Mouse (Mus musculus) thymus, adult 18-20 months (tissue): Measurements from ENCODE around the gene Ksr2.

Experiments used
- DNase-seq, 2 experiments: peaks; one replicate each; pipeline ENCODE4 v3.0.0; 2022; ENCODE audit warnings: mixed read lengths in 2 of 2

The Ksr2 gene

GRCm38 (mm10) chr5:117628351-117628750 is 214.6 kb downstream of the Ksr2 start:
- no peak for DNase-seq

DNA sequence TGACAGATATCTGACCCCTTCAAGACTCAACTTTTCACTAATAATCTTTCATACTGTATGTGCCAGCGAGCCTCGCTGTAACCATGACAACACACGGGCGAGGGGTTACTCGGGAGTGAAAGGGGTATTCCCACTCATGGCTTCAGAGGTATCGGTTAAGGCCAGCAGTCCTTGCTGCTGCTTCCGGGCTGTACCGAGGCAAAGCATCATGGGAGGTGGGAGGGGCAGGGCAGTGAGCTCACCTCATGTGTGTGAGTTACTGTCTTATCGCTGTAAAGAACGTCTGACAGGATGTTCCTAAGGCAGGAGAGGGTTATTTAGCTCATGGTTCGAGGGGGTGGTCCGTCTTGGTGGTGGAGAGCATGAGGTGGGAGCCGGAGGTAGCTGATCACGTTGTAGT is 215.8 kb downstream of the Ksr2 start:
- no peak for DNase-seq

DNA sequence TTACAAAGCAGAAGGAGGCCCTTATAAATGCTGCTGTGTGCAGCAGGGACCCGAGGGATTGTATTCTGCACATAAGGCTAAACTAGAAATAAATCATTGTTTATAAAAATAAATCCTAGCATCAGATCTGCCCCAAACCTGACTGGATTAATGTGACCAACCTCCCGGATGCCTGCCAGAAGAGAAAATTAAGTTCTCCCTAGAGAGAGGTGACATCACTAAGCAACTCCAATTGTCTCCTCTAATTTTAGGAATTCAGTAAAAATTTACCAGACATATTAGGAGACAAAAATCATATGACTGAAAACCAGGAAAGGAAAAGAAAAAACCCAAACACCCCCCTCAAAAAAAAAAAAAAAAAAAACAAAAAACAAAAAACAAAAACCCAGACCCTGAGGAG is 221.4 kb downstream of the Ksr2 start:
- DNase-seq = no peak

DNA sequence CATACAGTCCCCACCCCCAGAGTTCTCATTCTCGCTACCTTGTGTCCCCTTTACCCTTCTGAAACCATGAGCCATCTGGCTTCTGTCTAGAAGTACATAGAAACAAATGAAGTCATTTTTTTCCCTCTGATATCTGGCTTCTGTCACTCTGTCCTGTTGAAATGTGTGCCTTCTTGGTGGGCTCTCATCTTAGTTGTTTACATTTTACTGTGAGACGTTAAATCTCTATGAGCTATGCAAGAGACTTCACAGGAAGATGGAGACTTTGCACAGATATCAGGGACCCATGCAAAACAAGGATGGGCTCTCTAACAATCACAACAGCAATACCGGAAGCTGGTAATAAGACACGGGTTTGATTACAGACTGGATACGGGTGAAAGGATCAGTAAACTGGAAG is 222.0 kb downstream of the Ksr2 start:
- DNase-seq = no peak

- DNase-seq = no peak
These were observed 227.8 kb downstream of the Ksr2 start for GRCm38 (mm10) chr5:117641585-117641984.

DNA sequence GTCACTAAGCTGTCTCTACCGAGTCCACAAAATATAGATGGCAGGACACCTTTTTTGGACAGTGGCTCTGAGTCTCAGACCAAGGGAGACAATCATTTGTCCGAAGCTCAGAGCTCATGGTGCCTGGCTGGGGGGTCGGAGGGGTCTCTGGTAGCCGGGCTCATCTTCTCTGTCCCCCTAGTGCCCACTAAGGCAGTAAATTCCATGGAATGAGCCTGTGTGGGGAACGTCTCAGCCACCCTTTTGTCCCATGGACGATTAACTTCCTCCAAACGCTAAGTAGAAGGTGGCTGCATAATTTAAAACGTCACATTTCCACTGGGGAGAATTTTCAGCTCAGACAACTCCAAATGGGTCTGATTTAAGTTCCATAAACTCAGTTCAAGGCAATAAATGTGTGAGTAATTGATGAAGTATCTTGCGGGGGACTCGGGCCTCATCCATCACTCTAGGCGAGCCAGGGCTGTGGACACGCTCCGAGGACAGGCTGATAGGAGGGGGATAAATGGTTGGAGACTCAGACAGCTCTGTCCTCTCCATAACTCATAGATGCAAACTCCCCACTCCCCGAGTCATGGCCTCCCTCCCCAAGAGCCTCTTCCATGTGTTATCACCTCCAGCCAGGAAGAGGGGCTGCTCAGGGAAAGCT is 237.6 kb downstream of the Ksr2 start:
- no peak for DNase-seq

DNA sequence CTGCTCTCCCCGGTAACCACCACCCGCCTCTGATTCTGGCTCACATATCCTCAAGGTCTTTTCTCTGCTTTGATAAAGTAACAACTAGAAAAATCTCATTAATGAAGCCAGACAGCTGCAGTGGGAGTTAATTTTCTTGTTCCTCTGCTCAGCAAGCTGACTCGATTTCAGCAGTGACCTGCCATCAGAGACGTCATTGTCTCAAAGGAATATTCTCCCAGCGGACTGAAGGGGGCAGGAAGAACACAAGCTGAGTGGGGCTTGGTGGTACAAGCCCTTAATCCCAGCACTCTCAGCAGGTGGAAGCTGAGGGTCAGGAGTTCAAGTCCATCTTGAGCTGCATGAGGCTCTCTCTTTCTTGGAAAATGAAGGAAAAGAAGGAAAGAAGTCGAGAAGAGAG is 244.8 kb downstream of the Ksr2 start:
- no peak for DNase-seq

- no peak for DNase-seq
These were observed 245.8 kb downstream of the Ksr2 start for GRCm38 (mm10) chr5:117659596-117659995.

DNA sequence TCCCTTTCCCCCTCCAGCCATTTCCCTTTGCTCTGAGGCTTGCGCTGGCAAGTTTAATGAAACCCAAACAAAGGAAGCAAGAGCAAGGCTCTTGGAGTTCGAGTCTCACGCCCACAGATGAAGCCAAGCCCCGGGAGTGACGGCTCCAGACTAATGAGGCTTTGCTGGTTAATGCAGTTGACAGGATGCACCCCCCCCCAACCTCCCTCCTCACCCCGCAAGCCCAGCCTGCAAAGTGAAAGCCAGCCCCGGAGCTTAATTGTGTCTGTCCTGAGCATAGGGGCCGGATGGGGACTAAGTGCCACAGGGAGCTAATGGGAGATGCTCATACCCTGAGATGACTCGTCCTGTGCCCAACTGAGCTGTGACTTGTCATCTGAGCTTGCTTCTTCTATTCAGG is 251.4 kb downstream of the Ksr2 start:
- DNase-seq = no peak

GRCm38 (mm10) chr5:117667314-117667713 is 253.5 kb downstream of the Ksr2 start:
- DNase-seq = no peak

- DNase-seq = no peak
These were observed 255.5 kb downstream of the Ksr2 start for GRCm38 (mm10) chr5:117669265-117669664.

DNA sequence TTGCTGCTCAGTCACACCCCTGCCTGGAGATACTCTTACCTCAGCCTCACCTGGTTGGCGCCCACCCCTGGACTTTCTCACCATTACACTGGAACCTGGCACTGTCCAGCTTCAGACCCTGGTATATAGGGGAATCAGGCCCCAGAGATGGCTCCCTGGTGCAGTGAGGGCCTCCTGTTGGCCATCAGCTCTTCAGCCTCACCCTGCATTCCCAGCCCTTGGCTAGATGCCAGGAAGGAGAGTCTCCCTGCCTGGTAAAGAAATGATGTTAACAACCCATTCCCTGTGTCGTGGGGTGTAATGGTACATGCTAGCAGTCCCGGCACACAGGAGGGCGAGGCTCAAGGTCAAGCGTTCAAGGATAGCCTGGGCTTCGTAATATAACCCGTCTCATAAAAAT is 256.0 kb downstream of the Ksr2 start:
- DNase-seq = no peak

GRCm38 (mm10) chr5:117671362-117671761 is 257.6 kb downstream of the Ksr2 start:
- no peak for DNase-seq

GRCm38 (mm10) chr5:117675840-117676239 is 262.0 kb downstream of the Ksr2 start:
- DNase-seq = no peak

DNA sequence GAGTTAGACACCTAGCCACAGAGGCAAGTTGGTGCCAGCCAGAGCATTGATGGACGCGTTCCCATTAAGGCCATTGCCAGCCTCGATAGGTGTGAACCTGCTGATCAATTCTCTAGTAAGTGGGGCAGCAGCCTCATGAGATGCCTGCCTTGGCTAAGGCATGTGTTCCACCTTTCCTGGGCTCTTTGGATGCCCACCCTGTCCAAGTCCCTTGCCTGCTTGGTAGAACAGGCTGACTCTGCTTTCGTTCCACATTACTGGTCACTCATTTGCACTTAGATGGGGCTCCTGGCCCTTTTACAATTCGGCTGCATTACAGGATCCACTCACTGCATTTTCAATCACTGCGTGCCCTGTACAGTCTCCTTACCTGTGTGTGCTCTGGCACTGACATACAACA is 263.4 kb downstream of the Ksr2 start:
- no peak for DNase-seq

DNA sequence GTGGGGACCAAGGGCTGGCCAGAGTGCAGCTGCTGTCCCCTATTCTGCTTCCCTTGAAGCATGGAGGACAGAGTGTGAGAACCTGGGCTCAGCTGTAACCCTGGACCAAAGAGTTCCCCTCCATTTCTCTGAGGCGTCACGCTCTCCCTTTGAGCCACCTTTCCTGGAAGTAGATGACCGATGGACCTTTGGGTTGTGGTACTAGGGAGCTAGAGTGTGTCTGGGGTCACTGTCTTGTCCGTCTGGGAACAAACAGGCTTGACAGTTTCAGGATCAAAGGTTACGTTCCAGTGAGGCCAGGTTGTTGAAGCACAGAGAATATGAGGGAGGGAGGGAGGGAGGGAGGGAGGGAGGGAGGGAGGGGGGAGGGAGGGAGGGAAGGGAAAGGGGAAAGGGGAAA is 264.6 kb downstream of the Ksr2 start:
- DNase-seq = no peak

DNA sequence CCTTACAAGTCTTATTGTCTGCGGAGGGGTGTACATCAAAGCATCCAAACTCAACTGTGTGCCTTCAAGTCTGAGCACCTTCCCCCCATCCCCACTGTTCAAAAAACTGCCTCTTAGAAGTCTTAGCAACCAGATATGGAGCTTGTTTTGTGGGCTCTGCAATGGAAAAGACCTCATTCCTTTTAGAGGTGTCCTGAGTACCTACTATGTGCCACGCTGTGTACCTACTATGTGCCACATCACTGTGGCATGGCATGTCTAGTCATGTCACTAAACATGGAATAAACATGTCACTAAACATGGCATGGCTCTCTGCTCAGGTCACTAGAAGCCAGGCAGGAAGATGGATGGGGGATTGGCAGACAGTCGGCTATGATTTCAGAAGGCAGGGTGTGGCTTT is 268.4 kb downstream of the Ksr2 start:
- DNase-seq = no peak

- no peak for DNase-seq
These were observed 270.7 kb downstream of the Ksr2 start for GRCm38 (mm10) chr5:117684491-117684890.

- no peak for DNase-seq
These were observed 274.1 kb downstream of the Ksr2 start for GRCm38 (mm10) chr5:117687770-117688352.

DNA sequence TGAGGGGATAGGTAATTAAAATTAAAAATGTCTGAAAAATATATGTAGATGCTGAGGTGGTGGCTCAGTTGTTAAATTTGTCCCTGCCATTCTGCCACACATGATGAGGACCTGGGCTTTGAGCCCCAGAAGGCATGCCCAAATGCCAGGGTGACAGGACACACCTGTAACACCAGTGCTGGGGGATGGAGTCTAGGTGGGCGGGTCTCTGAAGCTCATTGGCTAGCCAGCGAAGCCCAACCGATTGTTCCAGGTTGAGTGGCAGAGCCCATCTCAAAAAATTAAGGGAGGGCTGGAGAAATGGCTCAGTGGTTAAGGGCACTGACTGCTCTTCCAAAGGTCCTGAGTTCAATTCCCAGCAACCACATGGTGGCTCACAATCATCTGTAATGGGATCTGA is 274.9 kb downstream of the Ksr2 start:
- DNase-seq = no peak

DNA sequence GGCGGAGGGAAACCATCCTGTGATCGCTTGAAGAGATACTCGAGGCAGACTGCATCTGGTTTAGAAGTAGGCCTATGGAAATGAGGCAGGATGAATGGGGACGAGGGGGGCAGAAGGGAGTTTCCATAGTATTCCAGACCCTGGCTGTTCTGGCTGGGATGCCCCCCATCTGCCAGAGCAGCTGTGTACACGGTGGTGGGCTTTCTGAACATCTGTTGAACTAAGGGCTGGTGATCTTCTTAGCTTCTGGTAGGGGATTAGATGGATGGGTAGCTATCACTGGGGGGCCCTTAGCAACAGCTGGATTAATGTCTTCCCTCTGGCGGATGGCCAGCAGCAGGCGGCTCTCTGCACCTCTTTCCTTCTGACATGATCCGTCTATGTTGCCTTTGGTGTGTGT is 276.0 kb downstream of the Ksr2 start:
- DNase-seq = no peak

GRCm38 (mm10) chr5:117691271-117691670 is 277.5 kb downstream of the Ksr2 start:
- no peak for DNase-seq

- no peak for DNase-seq
These were observed 279.8 kb downstream of the Ksr2 start for GRCm38 (mm10) chr5:117693557-117693956.

- DNase-seq = no peak
These were observed 280.8 kb downstream of the Ksr2 start for GRCm38 (mm10) chr5:117694632-117695031.

DNA sequence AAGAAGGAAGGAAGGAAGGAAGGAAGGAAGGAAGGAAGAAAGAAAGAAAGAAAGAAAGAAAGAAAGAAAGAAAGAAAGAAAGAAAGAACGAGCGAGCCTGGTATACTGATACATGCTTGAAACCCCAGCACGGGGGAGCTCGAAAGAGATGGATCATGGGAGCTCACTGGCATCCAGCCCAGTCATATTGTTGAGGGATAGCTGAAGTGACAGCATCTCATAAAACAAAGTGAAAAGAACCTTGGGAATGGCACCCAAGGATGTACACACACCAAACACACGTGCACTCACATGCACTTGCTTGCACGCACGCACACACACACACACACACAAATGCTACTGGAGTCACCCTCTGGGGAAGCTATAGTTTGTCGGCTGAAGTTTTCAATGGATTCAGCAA is 282.6 kb downstream of the Ksr2 start:
- DNase-seq = no peak
